Mouse (Mus musculus) myocyte (in vitro differentiated cells): ENCODE data around the gene Tnip3.

Source experiments
- MYOG ChIP-seq, 3 experiments: IDR thresholded peaks; one replicate each; pipeline ENCODE4 v1.6.1; 2011; ENCODE audit warnings: control low read depth in 2 of 3, low read depth in 2 of 3, mild to moderate bottlenecking in 2 of 3; ENCODE audit not compliant: insufficient read length in 2 of 3, control insufficient read depth in 1 of 3, insufficient read depth in 1 of 3
- POLR2A ChIP-seq: IDR thresholded peaks from one replicate; pipeline ENCODE4 v1.6.1; 2011; ENCODE audit warnings: low read depth, mild to moderate bottlenecking, control low read depth, moderate library complexity; ENCODE audit not compliant: insufficient read length
- TCF12 ChIP-seq: IDR thresholded peaks from one replicate; pipeline ENCODE4 v1.6.1; 2011; ENCODE audit warnings: mild to moderate bottlenecking, control low read depth; ENCODE audit not compliant: poor library complexity, insufficient read depth, severe bottlenecking
- USF1 ChIP-seq: IDR thresholded peaks from one replicate; pipeline ENCODE4 v1.6.1; 2011; ENCODE audit warnings: low read depth, mild to moderate bottlenecking, control low read depth, moderate library complexity

DNA sequence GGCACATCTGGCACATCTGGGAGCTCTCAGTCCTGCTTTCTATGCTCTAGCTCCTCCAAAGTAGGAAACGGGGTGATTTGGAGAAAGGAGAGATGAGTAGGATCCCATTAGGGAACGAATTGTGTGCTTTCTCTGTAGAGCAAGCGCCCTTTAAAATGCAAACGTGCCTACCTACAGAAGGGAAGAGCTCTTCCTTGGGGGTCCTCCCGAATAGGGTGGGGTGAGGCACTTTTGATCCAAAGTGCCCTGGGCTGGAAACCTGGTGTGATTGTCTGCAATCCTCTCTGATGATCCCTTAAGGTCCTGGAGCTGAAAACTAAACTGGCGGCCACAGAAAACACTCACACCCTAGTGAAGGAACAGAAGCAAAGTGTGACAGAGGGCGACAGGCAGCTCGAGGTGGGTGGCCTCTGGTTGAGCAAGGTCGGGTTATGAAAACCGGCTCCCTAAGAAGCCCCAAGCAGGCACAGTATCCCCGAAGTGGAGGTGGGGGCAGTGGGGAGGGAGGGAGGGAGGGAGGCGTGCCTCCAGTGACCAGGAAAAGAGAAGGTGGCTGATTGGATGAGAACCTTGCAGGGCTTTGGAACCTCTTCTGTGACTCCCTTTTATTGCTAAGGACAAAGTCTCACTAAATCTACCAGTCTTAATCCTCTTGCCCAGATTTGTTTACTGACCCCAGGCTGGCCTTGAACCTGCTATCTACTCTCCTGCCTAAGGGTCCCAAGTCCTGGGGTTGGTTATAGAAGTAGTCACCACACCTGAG, 72.1 kb downstream of the Tnip3 start:
- TF ChIP-seq POLR2A (no peak), USF1 (no peak), TCF12 (no peak), MYOG (IDR thresholded peaks at IDR 0.05; ENCODE audit: control insufficient read depth in 1 of 3, insufficient read depth in 1 of 3, insufficient read length in 2 of 3, low read depth in 2 of 3) (no peak)
